Mouse (Mus musculus): ENCODE measurements at regions not wholly inside any gene's neighbourhood (a gene's known extent, or its start where the extent isn't known, plus 50 kb on each side); places are given as distances from the start of the nearest gene placed in this dataset.

GRCm38 (mm10) chr4:79740925-79741560, 1092.9 kb upstream of the Tyrp1 start:
- TF ChIP-seq CTCF (IDR thresholded peaks at IDR 0.05; ENCODE audit: low read depth) (no peak), EP300 (IDR thresholded peaks at IDR 0.05; ENCODE audit: low read depth) (no peak)
